Mouse (Mus musculus) megakaryocyte, embryonic 14.5 days (primary cell): ENCODE measurements at regions not wholly inside any gene's neighbourhood (a gene's known extent, or its start where the extent isn't known, plus 50 kb on each side); places are given as distances from the start of the nearest gene placed in this dataset.

Experiments
- H3K27me3 ChIP-seq: replicated peaks from 2 replicates; pipeline ENCODE3; 2012; ENCODE audit warnings: inconsistent platforms
- H3K36me3 ChIP-seq: replicated peaks from 2 replicates; pipeline ENCODE3; 2012; ENCODE audit warnings: low read length, inconsistent platforms, mixed read lengths
- H3K4me1 ChIP-seq: 2 replicates; pipeline ENCODE4 v1.6.1; 2012; ENCODE audit warnings: inconsistent platforms
- H3K4me3 ChIP-seq: replicated peaks from 2 replicates; pipeline ENCODE3; 2012; ENCODE audit warnings: moderate library complexity, mild to moderate bottlenecking, inconsistent platforms
- H3K9me3 ChIP-seq: 2 replicates; pipeline ENCODE4 v1.6.1; 2012; ENCODE audit warnings: inconsistent platforms
- FLI1 ChIP-seq: IDR thresholded peaks from 2 replicates; pipeline ENCODE4 v1.6.1; 2012; ENCODE audit warnings: low read length, inconsistent platforms, mixed read lengths
- GATA1 ChIP-seq: IDR thresholded peaks from 3 replicates; pipeline ENCODE4 v1.6.1; 2012; ENCODE audit warnings: mixed read lengths, low read length, inconsistent platforms, borderline replicate concordance

DNA sequence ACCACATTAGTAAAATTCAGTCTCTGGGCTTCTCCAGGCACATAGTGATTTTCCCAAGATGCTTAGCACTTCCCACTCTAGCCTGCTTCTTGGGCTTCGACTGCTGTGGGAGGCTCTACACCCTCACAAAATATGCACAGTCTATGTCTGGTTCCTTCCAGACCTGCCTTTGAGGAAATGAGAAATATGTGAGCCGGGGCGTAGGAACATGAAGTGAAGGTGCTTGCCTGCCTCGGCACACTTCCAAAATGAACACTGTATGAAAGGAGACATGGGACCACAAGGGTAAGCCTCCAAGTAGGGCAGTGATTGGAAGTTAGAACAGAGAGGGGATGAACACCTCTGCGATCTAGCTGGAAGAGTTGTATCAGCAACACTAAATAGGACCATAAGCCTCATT, 54.5 kb downstream of the Gm10260 start:
- Histone ChIP-seq H3K36me3 (no peaks in the 10 kb centered on the region), H3K9me3 (peaks cover 18% of the 10 kb centered on the region), H3K4me3 (no peak overlapping the region), H3K4me1 (no peaks in the 10 kb centered on the region), H3K27me3 (peaks cover 3% of the 10 kb centered on the region)
- TF ChIP-seq FLI1 (no peak), GATA1 (no peak)

GRCm38 (mm10) chr13:97704541-97704940, 55.9 kb downstream of the Gm10260 start:
- Histone ChIP-seq H3K4me1 (no peaks in the 10 kb centered on the region), H3K9me3 (peaks cover 18% of the 10 kb centered on the region), H3K27me3 (peaks cover 3% of the 10 kb centered on the region), H3K36me3 (no peaks in the 10 kb centered on the region), H3K4me3 (no peak overlapping the region)
- no peak for TF ChIP-seq GATA1
- no peak for TF ChIP-seq FLI1

DNA sequence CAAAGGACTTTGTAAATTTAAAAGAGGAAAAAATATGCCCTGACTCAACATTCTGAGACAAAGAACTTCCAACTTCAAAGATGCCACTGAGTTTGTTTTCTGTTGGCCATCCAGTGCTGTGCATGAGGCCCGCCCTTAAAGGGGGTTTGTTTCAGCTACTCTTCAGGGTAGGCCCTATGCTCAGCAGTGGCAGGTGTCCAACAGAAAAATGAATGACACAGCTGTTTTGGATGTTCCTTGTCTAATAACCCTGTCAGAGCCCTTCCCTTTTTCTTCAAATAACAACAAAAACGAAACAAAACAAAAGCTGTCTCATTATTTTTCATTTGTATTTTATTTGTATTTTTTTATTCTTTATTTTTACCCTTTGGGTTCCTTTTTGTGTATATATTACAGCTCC, 61.5 kb downstream of the Gm10260 start:
- Histone ChIP-seq H3K9me3 (peaks cover 5% of the 10 kb centered on the region; the same call in 1 of the 2 replicates), H3K4me3 (no peak overlapping the region), H3K36me3 (no peaks in the 10 kb centered on the region), H3K4me1 (no peaks in the 10 kb centered on the region), H3K27me3 (peaks cover 4% of the 10 kb centered on the region)
- no peak for TF ChIP-seq GATA1
- TF ChIP-seq FLI1, result no peak

- TF ChIP-seq FLI1 (no peak), GATA1 (no peak)
- H3K27me3 ChIP-seq, result peaks cover 4% of the 10 kb centered on the region
- H3K4me1 ChIP-seq, result no peaks in the 10 kb centered on the region
- H3K9me3 ChIP-seq, result peaks cover 5% of the 10 kb centered on the region; the same call in 1 of the 2 replicates
- no peaks in the 10 kb centered on the region for H3K36me3 ChIP-seq
- H3K4me3 ChIP-seq, result no peak overlapping the region
These were observed 62.1 kb downstream of the Gm10260 start for GRCm38 (mm10) chr13:97698317-97698716.

- Histone ChIP-seq H3K27me3 (peaks cover 4% of the 10 kb centered on the region), H3K9me3 (peaks cover 5% of the 10 kb centered on the region; the same call in 1 of the 2 replicates), H3K36me3 (no peaks in the 10 kb centered on the region), H3K4me1 (no peaks in the 10 kb centered on the region), H3K4me3 (no peak overlapping the region)
- TF ChIP-seq GATA1 (no peak), FLI1 (no peak)
These were observed 63.2 kb downstream of the Gm10260 start for GRCm38 (mm10) chr13:97697262-97697661.

GRCm38 (mm10) chr13:97695022-97695421, 65.4 kb downstream of the Gm10260 start:
- Histone ChIP-seq H3K4me3 (no peak overlapping the region), H3K4me1 (no peaks in the 10 kb centered on the region), H3K36me3 (no peaks in the 10 kb centered on the region), H3K9me3 (peaks cover 5% of the 10 kb centered on the region; the same call in 1 of the 2 replicates), H3K27me3 (peaks cover 6% of the 10 kb centered on the region)
- TF ChIP-seq FLI1 (no peak), GATA1 (no peak)

- peaks cover 6% of the 10 kb centered on the region for H3K27me3 ChIP-seq
- peaks cover 5% of the 10 kb centered on the region; the same call in 1 of the 2 replicates for H3K9me3 ChIP-seq
- H3K36me3 ChIP-seq, result no peaks in the 10 kb centered on the region
- no peak overlapping the region for H3K4me3 ChIP-seq
- H3K4me1 ChIP-seq, result no peaks in the 10 kb centered on the region
- TF ChIP-seq GATA1 (no peak), FLI1 (no peak)
These were observed 66.0 kb downstream of the Gm10260 start for GRCm38 (mm10) chr13:97694356-97694990.

DNA sequence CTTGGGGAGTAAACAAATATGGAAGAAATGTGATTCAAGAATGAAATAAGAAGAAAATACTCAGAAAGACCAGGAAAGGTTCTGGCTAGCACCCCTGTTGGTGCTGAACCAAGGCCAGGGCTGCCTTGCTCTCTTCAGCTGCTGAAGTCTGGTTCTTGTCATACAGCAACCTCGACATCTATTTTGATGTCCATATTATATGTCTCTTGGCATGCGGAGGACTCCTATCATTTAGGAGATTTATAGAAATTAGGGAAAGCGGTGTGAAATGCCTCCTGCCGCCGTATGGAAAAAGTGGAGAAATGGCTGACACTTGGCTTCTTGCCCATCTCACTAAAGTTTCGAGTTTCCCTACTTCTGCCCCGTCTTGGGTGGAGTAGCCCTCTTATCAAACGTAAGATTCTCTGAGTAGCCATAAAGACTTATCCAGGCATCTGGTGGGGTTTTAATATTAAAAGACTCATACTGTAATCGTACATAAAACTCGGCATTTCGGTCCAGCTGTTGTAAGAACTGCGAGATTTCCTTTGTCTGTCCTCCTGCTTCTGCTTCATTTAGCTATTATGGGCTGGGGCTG, 72.0 kb downstream of the Gm10260 start:
- H3K36me3 ChIP-seq, result no peaks in the 10 kb centered on the region
- TF ChIP-seq FLI1, result no peak
- TF ChIP-seq GATA1, result no peak
- peaks cover 4% of the 10 kb centered on the region for H3K27me3 ChIP-seq
- H3K4me3 ChIP-seq, result no peak overlapping the region
- peaks cover 6% of the 10 kb centered on the region for H3K9me3 ChIP-seq
- H3K4me1 ChIP-seq, result no peaks in the 10 kb centered on the region

- peaks cover 6% of the 10 kb centered on the region for H3K9me3 ChIP-seq
- H3K36me3 ChIP-seq, result no peaks in the 10 kb centered on the region
- H3K4me3 ChIP-seq, result no peak overlapping the region
- TF ChIP-seq FLI1 (no peak), GATA1 (no peak)
- peaks cover 11% of the 10 kb centered on the region for H3K4me1 ChIP-seq
- H3K27me3 ChIP-seq, result peaks cover 5% of the 10 kb centered on the region
These were observed 76.6 kb downstream of the Gm10260 start for GRCm38 (mm10) chr13:97683836-97684235.

DNA sequence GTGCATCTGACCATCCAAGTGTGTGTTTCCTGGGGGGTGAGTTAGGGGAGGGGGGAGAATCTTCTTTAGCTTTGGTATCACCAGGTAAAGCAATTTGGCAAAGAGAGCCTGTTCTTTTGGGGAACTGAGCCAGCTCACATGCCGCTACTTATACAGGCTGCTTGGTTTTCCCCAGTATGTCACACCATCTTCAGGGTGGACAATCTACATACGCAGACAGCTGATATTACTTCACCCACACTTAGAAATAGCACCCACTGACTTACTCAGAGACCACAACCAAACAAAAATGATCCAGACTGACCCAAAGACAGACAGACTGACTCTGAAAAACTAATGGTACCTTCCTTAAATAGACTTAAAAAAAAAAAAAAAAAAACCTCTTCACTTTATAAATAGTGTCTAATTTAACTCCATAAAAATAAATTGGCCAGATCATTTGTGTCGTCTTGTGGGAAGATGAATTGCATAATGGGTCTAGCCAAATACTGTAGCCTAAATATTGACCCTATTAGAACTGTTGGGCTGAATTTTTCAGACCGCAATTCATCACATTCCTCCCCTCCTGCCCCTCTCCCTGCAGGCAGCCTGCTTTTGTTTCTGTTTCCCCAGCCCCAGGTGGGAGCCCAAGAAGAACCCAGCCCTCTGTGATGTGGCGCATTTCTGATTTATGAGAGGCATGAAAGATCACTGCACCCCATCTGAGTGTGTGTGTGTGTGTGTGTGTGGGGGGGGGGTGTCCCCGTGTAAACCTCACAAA, 79.0 kb downstream of the Gm10260 start:
- H3K4me3 ChIP-seq, result no peak overlapping the region
- TF ChIP-seq FLI1, result no peak
- no peak for TF ChIP-seq GATA1
- H3K36me3 ChIP-seq, result no peaks in the 10 kb centered on the region
- H3K27me3 ChIP-seq, result peaks cover 9% of the 10 kb centered on the region
- peaks cover 6% of the 10 kb centered on the region for H3K9me3 ChIP-seq
- H3K4me1 ChIP-seq, result peaks cover 11% of the 10 kb centered on the region
